Mouse (Mus musculus) testis, adult 2 months (tissue): Measurements from ENCODE around the gene Ehd4.

ENCODE experiments used
- CTCF ChIP-seq: fragments of 200-500 bp; IDR thresholded peaks from 2 replicates; pipeline ENCODE4 v1.5.1; 2012; ENCODE audit warnings: low read depth, mild to moderate bottlenecking, inconsistent platforms, low read length, moderate library complexity; ENCODE audit not compliant: control insufficient read depth, insufficient read depth, insufficient replicate concordance
- POLR2A ChIP-seq: fragments of 200-500 bp; IDR thresholded peaks from 2 replicates; pipeline ENCODE4 v1.6.1; 2012; ENCODE audit warnings: low read depth, mild to moderate bottlenecking, inconsistent platforms, low read length, moderate library complexity; ENCODE audit not compliant: control insufficient read depth

DNA sequence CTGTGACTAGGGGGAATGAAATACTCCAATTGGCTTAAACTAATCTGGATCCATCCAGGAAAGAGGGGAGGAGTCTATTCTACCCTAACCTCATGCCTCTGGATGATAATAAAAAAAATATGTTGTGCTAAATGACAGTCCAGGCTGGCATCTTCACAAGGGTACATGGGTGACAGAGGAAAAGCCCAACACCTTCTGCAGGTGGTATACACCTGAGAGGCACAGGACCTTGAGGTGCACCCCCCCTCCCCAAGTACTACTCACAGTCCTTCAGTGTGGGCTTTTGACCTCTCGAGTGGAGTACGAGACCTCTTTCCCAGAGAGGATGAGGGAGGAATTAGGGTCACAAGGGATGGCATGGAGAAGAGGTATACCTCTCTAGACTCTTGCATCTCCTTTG, 66.5 kb downstream of the Ehd4 start:
- TF ChIP-seq CTCF (no peak), POLR2A (no peak)
